Mouse (Mus musculus): ENCODE measurements around the gene Dlx4. TPM values are rescaled to one million over a fixed set of nuclear protein-coding genes. Genes with fewer than 3 reads are reported as not detected.

The Dlx4 gene
- polyA plus RNA-seq, 1 experiment from 2014 or later, result not detected

DNA sequence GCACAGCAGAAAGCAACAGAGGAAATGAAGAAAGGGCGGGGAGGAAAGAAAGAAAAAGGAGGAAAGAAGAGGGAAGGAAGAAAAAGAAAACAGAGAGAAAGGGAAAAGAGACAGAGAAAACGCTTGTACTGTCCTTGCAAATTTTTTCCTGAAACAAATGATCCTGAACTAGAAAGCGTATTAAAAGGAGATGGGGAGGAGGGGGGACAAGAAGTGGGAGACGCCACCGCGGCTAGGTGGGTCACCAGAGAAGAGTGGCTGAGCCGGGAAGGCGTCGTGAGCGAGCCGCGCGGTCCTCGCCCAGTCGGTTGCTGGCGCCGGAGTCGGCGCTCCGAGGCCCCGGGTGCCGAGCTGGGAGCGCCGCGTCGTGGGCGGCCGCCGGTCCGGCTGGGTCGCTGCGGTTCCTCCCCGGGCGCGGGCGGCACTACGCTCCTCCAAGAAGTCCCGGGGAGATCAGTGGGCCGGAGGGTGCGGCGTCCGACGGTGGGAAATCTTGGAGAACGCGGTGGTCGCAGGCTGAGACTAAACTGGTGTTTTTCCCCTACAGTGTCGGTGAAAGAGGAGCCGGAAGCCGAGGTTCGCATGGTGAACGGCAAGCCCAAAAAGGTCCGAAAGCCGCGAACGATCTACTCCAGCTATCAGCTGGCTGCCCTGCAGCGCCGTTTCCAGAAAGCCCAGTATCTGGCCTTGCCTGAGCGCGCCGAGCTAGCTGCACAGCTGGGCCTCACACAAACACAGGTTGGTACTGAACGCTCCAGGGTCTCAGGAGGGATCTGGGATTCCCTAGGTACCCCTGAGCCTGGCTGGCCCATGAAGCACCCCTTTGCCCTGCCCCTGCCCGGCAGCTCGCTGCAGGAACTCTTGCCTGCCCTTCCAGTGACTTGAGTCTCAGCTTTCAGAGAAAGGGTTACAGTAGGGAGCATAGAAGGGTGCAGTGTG, 24.6 kb downstream of the Dlx4 start:
- H3K9me3 ChIP-seq (replicated peaks; ENCODE audit: low read length), result no peaks in the 10 kb centered on the region
- H3K36me3 ChIP-seq (ENCODE audit: insufficient read depth, low read length), result no peaks in the 10 kb centered on the region
- DNase-seq (ENCODE audit: low spot score) (no peak), ATAC-seq (replicated peaks; ENCODE audit: low FRiP score, low read depth) (no peak)
- H3K27me3 ChIP-seq (ENCODE audit: insufficient read depth, low read length), result peaks cover 49% of the 10 kb centered on the region
- H3K27ac ChIP-seq, result no peak overlapping the region
- 0 out of 2 replicates have a peak overlapping the region, but pooled peaks have one; percentile 35 for H3K9ac ChIP-seq (ENCODE audit: low read depth, low read length)
- TF ChIP-seq CTCF (IDR thresholded peaks at IDR 0.05; ENCODE audit: low read depth), result no peak
- WGBS, result 3% methylated on average over 62 of the region's 63 CpGs
- H3K4me3 ChIP-seq (replicated peaks; ENCODE audit: low read depth, low read length), result peak overlapping the region; percentile 34
- peak overlapping the region; percentile 65 for H3K4me2 ChIP-seq (ENCODE audit: low read length)
- H3K4me1 ChIP-seq (replicated peaks; ENCODE audit: insufficient read depth, low read length), result peaks cover 12% of the 10 kb centered on the region; the same call in 1 of the 2 replicates

DNA sequence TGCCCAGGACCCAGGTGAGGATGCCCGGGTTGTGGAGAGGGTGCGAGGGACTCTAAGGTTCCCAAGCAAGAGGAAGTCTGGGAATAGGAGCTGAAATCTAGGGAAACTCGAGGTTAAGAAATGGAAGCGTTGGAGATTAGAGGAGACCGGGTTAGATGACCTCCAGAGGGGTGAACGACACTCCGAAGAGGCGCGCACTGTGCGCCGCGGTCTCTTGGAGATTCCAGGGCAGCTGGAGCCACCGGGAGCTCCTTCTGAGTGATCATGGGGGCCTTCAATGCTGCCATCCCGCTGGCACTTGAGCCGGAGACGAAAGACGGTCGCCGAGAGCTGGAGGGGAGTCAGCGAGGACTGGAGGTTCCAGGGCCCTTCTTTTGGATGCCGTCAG, 25.4 kb downstream of the Dlx4 start:
- Histone ChIP-seq H3K9ac (ENCODE audit: low read depth, low read length) (no peak overlapping the region), H3K9me3 (replicated peaks; ENCODE audit: low read length) (no peaks in the 10 kb centered on the region), H3K4me1 (replicated peaks; ENCODE audit: insufficient read depth, low read length) (peaks cover 12% of the 10 kb centered on the region; the same call in 1 of the 2 replicates), H3K4me2 (ENCODE audit: low read length) (peak overlapping the region; percentile 65), H3K4me3 (replicated peaks; ENCODE audit: low read depth, low read length) (peak overlapping the region; percentile 34), H3K27me3 (ENCODE audit: insufficient read depth, low read length) (peaks cover 49% of the 10 kb centered on the region), H3K36me3 (ENCODE audit: insufficient read depth, low read length) (no peaks in the 10 kb centered on the region), H3K27ac (no peak overlapping the region)
- DNase-seq (ENCODE audit: low spot score) (no peak), ATAC-seq (replicated peaks; ENCODE audit: low FRiP score, low read depth) (no peak)
- TF ChIP-seq CTCF (IDR thresholded peaks at IDR 0.05; ENCODE audit: low read depth), result no peak
- 4% methylated on average over 21 of the region's 21 CpGs for WGBS

DNA sequence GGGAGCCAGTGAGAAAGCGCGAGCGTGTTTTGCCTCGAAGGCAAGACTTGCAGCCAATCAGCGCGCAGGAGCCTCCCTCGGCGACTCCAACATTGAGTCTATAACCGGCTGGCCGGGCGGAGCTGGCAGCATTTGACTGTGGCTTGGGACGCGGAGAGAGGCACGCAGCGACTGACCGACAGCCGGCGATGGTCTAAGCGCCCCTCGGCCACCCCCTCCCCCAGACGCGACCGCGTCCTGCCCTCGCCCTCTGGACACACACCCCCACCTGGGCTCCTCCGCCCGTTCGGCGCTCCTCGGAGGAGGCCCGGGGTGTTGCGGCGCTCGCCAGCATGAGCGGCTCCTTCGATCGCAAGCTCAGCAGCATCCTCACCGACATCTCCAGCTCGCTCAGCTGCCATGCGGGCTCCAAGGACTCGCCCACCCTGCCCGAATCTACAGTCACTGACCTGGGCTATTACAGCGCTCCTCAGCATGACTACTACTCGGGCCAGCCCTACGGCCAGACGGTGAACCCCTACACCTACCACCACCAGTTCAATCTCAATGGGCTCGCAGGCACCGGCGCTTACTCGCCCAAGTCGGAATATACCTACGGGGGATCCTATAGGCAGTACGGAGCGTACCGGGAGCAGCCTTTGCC, 26.0 kb downstream of the Dlx4 start, which contains the start of gene Dlx3:
Gene Dlx3 (plus strand): TSS at position 130 of the 643 bp plus-strand sequence.
- DNase-seq (ENCODE audit: low spot score), result peak; percentile 48

DNA sequence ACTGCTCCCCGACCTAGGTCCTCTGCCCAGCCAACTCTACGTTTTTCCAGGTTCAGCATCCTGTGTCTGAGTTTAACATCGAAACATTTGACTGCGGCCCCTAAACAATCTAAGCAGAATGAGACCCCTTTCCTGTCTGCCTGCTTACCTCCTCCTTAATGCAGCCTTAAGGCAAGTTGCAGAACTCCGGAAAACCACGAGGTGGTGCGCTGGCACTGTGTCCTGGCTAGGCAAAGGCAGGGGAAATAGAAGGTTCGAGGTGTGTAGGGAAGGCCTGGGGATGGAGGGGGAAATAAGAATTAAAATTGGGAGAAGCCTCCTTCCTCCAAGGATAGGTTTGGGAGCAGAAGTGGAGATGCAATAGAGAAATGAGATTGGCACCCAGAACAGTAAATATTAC, 27.6 kb downstream of the Dlx4 start:
- Histone ChIP-seq H3K9me3 (replicated peaks; ENCODE audit: low read length) (no peaks in the 10 kb centered on the region), H3K36me3 (ENCODE audit: insufficient read depth, low read length) (no peaks in the 10 kb centered on the region), H3K27ac (no peak overlapping the region), H3K4me2 (ENCODE audit: low read length) (no peak overlapping the region), H3K4me1 (replicated peaks; ENCODE audit: insufficient read depth, low read length) (peaks cover 12% of the 10 kb centered on the region; the same call in 1 of the 2 replicates), H3K4me3 (replicated peaks; ENCODE audit: low read depth, low read length) (no peak overlapping the region), H3K9ac (ENCODE audit: low read depth, low read length) (no peak overlapping the region), H3K27me3 (ENCODE audit: insufficient read depth, low read length) (peaks cover 41% of the 10 kb centered on the region)
- ATAC-seq (replicated peaks; ENCODE audit: low FRiP score, low read depth) (no peak), DNase-seq (ENCODE audit: low spot score) (peak; percentile 85)
- TF ChIP-seq CTCF (IDR thresholded peaks at IDR 0.05; ENCODE audit: low read depth), result peak; percentile 96
- 3% methylated on average over 8 of the region's 8 CpGs for WGBS

More for the DNA sequence above, 26.0 kb downstream of the Dlx4 start, which contains the start of gene Dlx3:
- ATAC-seq (replicated peaks; ENCODE audit: low FRiP score, low read depth), result no peak
- peaks cover 12% of the 10 kb centered on the region; the same call in 1 of the 2 replicates for H3K4me1 ChIP-seq (replicated peaks; ENCODE audit: insufficient read depth, low read length)
- 1% methylated on average over 55 of the region's 55 CpGs for WGBS
- no peaks in the 10 kb centered on the region for H3K9me3 ChIP-seq (replicated peaks; ENCODE audit: low read length)
- no peaks in the 10 kb centered on the region for H3K36me3 ChIP-seq (ENCODE audit: insufficient read depth, low read length)
- H3K9ac ChIP-seq (ENCODE audit: low read depth, low read length), result no peak within 1 kb of the TSS
- H3K4me3 ChIP-seq (replicated peaks; ENCODE audit: low read depth, low read length), result peak within 1 kb of the TSS; percentile 34
- no peak for TF ChIP-seq CTCF (IDR thresholded peaks at IDR 0.05; ENCODE audit: low read depth)
- peak within 1 kb of the TSS; percentile 65 for H3K4me2 ChIP-seq (ENCODE audit: low read length)
- peaks cover 49% of the 10 kb centered on the region for H3K27me3 ChIP-seq (ENCODE audit: insufficient read depth, low read length)
- no peak within 1 kb of the TSS for H3K27ac ChIP-seq

DNA sequence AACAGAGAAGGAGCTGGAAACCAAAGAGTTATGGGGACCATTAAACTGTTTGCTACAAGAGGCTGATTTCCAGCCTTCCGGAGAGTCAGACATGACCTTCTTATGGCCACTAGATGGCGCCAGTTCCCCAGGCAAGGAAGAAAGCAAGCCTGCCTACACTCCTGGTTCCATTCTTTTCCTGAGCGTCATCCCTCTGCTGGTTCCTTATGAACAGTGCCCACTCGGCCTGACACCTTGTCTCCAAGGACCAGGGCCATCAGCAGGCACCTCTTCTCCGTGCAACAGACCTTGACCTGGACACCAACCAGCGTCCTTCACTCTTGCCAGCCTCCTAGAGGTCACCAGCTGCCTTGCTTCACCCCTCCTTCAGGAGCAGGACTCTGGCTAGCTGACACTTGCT, 29.0 kb downstream of the Dlx4 start:
- Histone ChIP-seq H3K36me3 (ENCODE audit: insufficient read depth, low read length) (no peaks in the 10 kb centered on the region), H3K9ac (ENCODE audit: low read depth, low read length) (no peak overlapping the region), H3K4me2 (ENCODE audit: low read length) (no peak overlapping the region), H3K9me3 (replicated peaks; ENCODE audit: low read length) (no peaks in the 10 kb centered on the region), H3K27me3 (ENCODE audit: insufficient read depth, low read length) (peaks cover 26% of the 10 kb centered on the region), H3K4me1 (replicated peaks; ENCODE audit: insufficient read depth, low read length) (peaks cover 12% of the 10 kb centered on the region; the same call in 1 of the 2 replicates), H3K4me3 (replicated peaks; ENCODE audit: low read depth, low read length) (no peak overlapping the region), H3K27ac (no peak overlapping the region)
- peak; percentile 100 for TF ChIP-seq CTCF (IDR thresholded peaks at IDR 0.05; ENCODE audit: low read depth)
- WGBS, result 2% methylated on average over 6 of the region's 6 CpGs
- DNase-seq (ENCODE audit: low spot score) (peak; percentile 96), ATAC-seq (replicated peaks; ENCODE audit: low FRiP score, low read depth) (peak; percentile 77)

DNA sequence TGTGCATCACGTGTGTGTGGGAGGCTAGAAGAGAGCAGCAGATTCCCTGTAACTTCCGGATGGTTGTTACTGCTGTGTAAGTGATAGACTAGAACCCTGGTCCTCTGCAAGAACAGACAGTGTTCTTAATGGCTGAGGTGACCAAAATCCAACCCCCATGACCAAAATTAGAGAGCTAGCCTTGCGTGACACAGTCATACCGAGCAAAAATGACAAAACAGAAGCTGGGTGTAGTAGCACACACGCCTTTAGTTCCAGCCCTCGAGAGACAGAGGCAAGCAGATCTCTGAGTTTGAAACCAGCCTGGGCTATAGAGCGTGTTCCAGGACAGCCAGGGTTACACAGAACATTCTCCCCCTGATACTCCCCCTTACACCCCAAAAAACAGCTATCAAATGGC, 36.0 kb downstream of the Dlx4 start:
- Histone ChIP-seq H3K9me3 (replicated peaks; ENCODE audit: low read length) (no peaks in the 10 kb centered on the region), H3K4me1 (replicated peaks; ENCODE audit: insufficient read depth, low read length) (peaks cover 9% of the 10 kb centered on the region), H3K27ac (no peak overlapping the region), H3K4me2 (ENCODE audit: low read length) (no peak overlapping the region), H3K4me3 (replicated peaks; ENCODE audit: low read depth, low read length) (no peak overlapping the region), H3K9ac (ENCODE audit: low read depth, low read length) (no peak overlapping the region), H3K36me3 (ENCODE audit: insufficient read depth, low read length) (no peaks in the 10 kb centered on the region), H3K27me3 (ENCODE audit: insufficient read depth, low read length) (no peaks in the 10 kb centered on the region)
- TF ChIP-seq CTCF (IDR thresholded peaks at IDR 0.05; ENCODE audit: low read depth), result no peak
- DNase-seq (ENCODE audit: low spot score), result no peak
- 74% methylated on average over 7 of the region's 7 CpGs for WGBS
- no peak for ATAC-seq (replicated peaks; ENCODE audit: low FRiP score, low read depth)

Data from kidney, postnatal 0 days (tissue).